Mouse (Mus musculus) ES-Bruce4 (cell line): ENCODE measurements at regions not wholly inside any gene's neighbourhood (a gene's known extent, or its start where the extent isn't known, plus 50 kb on each side); places are given as distances from the start of the nearest gene placed in this dataset.

Experiments used
- H3K27ac ChIP-seq: 2 replicates; pipeline ENCODE4 v1.5.1; 2012; ENCODE audit warnings: low read length, inconsistent platforms; ENCODE audit not compliant: insufficient read depth
- H3K27me3 ChIP-seq: 2 replicates; pipeline ENCODE4 v1.6.1; 2012; ENCODE audit warnings: mild to moderate bottlenecking, low read length, inconsistent platforms; ENCODE audit not compliant: control insufficient read depth, poor library complexity, insufficient read depth, severe bottlenecking
- H3K36me3 ChIP-seq: 2 replicates; pipeline ENCODE4 v1.6.1; 2012; ENCODE audit warnings: inconsistent platforms, mild to moderate bottlenecking, low read length, moderate library complexity; ENCODE audit not compliant: control insufficient read depth, poor library complexity, insufficient read depth, severe bottlenecking
- H3K4me1 ChIP-seq: one replicate; pipeline ENCODE4 v1.8.1; 2011; ENCODE audit warnings: low read length; ENCODE audit not compliant: control insufficient read depth, insufficient read depth
- H3K4me3 ChIP-seq: 2 replicates; pipeline ENCODE4 v1.5.1; 2011; ENCODE audit warnings: low read depth, mild to moderate bottlenecking, low read length
- H3K9ac ChIP-seq: 2 replicates; pipeline ENCODE4 v1.6.1; 2012; ENCODE audit warnings: low read depth, mild to moderate bottlenecking, inconsistent platforms; ENCODE audit not compliant: poor library complexity, severe bottlenecking
- H3K9me3 ChIP-seq: replicated peaks from 2 replicates; pipeline ENCODE4 v1.6.1; 2012; ENCODE audit warnings: mild to moderate bottlenecking, low read length, inconsistent platforms; ENCODE audit not compliant: control insufficient read depth, poor library complexity, insufficient read depth, severe bottlenecking
- CTCF ChIP-seq: IDR thresholded peaks from one replicate; pipeline ENCODE4 v1.8.1; 2011; ENCODE audit warnings: low read depth, low read length
- EP300 ChIP-seq: IDR thresholded peaks from 2 replicates; pipeline ENCODE4 v1.6.1; 2011; ENCODE audit warnings: low read depth, low read length; ENCODE audit not compliant: insufficient read depth
- POLR2A ChIP-seq: IDR thresholded peaks from one replicate; pipeline ENCODE4 v1.8.1; 2011; ENCODE audit warnings: low read length; ENCODE audit not compliant: insufficient read depth

GRCm38 (mm10) chr4:47693221-47693620 lies 218.8 kb downstream of the Sec61b start:
- TF ChIP-seq CTCF (no peak), EP300 (no peak), POLR2A (no peak)

GRCm38 (mm10) chr4:47697071-47697470 lies 222.6 kb downstream of the Sec61b start:
- Histone ChIP-seq H3K9ac (no peak overlapping the region), H3K36me3 (no peaks in the 10 kb centered on the region), H3K27ac (no peak overlapping the region), H3K4me3 (no peak overlapping the region), H3K4me1 (no peaks in the 10 kb centered on the region), H3K9me3 (no peaks in the 10 kb centered on the region), H3K27me3 (no peaks in the 10 kb centered on the region)
- TF ChIP-seq CTCF (no peak), EP300 (no peak), POLR2A (no peak)

More at GRCm38 (mm10) chr4:47693221-47693620, 218.8 kb downstream of the Sec61b start:
- Histone ChIP-seq H3K27ac (no peak overlapping the region), H3K9me3 (0 out of 2 replicates have a peak, but pooled peaks cover 3% of the 10 kb centered on the region), H3K27me3 (no peaks in the 10 kb centered on the region), H3K9ac (no peak overlapping the region), H3K4me3 (no peak overlapping the region), H3K36me3 (no peaks in the 10 kb centered on the region), H3K4me1 (no peaks in the 10 kb centered on the region)

GRCm38 (mm10) chr4:47698514-47698913 lies 224.1 kb downstream of the Sec61b start:
- Histone ChIP-seq H3K4me1 (no peaks in the 10 kb centered on the region), H3K4me3 (no peak overlapping the region), H3K9ac (no peak overlapping the region), H3K9me3 (no peaks in the 10 kb centered on the region), H3K36me3 (no peaks in the 10 kb centered on the region), H3K27me3 (no peaks in the 10 kb centered on the region), H3K27ac (no peak overlapping the region)
- TF ChIP-seq CTCF (no peak), POLR2A (no peak), EP300 (no peak)

GRCm38 (mm10) chr4:47698926-47699325 lies 224.5 kb downstream of the Sec61b start:
- Histone ChIP-seq H3K27ac (no peak overlapping the region), H3K4me3 (no peak overlapping the region), H3K36me3 (no peaks in the 10 kb centered on the region), H3K9ac (no peak overlapping the region), H3K9me3 (no peaks in the 10 kb centered on the region), H3K4me1 (no peaks in the 10 kb centered on the region), H3K27me3 (no peaks in the 10 kb centered on the region)
- TF ChIP-seq POLR2A (no peak), CTCF (no peak), EP300 (no peak)

GRCm38 (mm10) chr4:47703501-47703900 lies 229.0 kb downstream of the Sec61b start:
- H3K4me1 ChIP-seq = no peaks in the 10 kb centered on the region
- TF ChIP-seq POLR2A (no peak), EP300 (no peak), CTCF (no peak)
- no peaks in the 10 kb centered on the region for H3K9me3 ChIP-seq

GRCm38 (mm10) chr4:47704607-47705006 lies 230.1 kb downstream of the Sec61b start:
- H3K4me1 ChIP-seq = no peaks in the 10 kb centered on the region
- no peak for TF ChIP-seq EP300
- TF ChIP-seq POLR2A = no peak
- no peak for TF ChIP-seq CTCF
- no peaks in the 10 kb centered on the region for H3K36me3 ChIP-seq
- H3K27ac ChIP-seq = no peak overlapping the region
- no peak overlapping the region for H3K9ac ChIP-seq
- no peaks in the 10 kb centered on the region for H3K27me3 ChIP-seq
- no peaks in the 10 kb centered on the region for H3K9me3 ChIP-seq
- no peak overlapping the region for H3K4me3 ChIP-seq

More at GRCm38 (mm10) chr4:47703501-47703900, 229.0 kb downstream of the Sec61b start:
- Histone ChIP-seq H3K36me3 (no peaks in the 10 kb centered on the region), H3K27ac (no peak overlapping the region), H3K27me3 (no peaks in the 10 kb centered on the region), H3K4me3 (no peak overlapping the region), H3K9ac (no peak overlapping the region)
